Mouse (Mus musculus): Measurements from ENCODE around the gene Zfp13.

The Zfp13 gene

GRCm38 (mm10) chr17:23592208-23592925 is 6.9 kb downstream of the Zfp13 start:
- DNase-seq (ENCODE audit: low spot score), result peak; percentile 99

GRCm38 (mm10) chr17:23587253-23587652 is 12.0 kb downstream of the Zfp13 start:
- no peak for DNase-seq (ENCODE audit: low spot score)

DNA sequence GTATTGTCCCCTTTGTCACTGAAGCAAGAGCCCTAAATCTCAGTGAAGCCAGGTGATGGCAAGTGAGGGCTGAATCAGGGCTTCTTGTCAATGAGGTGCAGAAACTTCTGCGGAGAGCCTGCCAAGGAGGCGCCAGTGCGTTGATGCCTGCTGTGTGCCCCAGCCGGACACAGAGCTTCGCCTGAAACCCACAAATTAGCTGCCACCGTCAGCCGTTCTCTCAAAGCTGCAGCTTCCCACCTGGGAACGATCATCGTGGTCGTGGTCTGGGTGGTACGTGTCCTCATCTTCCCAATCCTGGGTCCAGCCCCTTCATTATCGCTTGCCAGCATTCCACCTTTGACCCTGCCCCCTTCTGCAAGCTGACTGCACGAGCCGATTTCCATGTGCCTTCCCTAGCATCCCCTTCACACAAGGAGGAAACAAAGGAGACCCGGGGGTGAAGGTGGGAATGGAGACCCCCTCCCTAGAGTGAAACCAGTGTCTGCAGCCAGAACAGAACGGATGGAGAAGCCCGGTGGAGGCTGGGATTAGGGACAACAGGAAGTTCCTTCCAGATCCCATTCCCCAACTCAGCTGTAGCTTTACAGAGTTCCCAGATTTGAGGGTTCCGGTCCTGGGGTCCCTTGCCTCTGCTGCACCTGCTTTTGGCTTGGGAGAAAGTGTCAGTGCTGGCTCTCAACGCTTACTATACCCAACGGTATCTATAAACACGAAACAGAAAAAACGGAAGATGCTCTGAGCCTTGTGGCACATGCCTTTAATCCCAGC is 13.4 kb downstream of the Zfp13 start:
- DNase-seq (ENCODE audit: low spot score), result peak; percentile 93

DNA sequence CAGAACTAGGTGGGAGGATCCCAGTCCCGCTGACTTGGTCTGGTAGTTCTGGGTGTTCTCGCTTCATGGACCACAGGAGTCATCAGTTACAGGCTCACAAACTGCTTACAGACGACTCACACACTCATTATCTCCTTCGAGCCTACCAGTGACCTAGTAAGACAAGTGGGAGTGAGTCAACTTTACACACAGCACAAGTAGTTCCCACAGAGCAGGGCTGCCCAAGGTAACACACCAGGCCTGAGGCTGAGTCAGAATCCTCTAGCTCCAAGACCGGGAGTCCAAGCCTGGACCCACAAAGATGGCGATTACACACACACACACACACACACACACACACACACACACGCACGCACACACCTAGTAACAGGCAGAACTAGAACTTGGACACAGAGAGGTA is 14.5 kb downstream of the Zfp13 start:
- DNase-seq (ENCODE audit: low spot score), result no peak

DNA sequence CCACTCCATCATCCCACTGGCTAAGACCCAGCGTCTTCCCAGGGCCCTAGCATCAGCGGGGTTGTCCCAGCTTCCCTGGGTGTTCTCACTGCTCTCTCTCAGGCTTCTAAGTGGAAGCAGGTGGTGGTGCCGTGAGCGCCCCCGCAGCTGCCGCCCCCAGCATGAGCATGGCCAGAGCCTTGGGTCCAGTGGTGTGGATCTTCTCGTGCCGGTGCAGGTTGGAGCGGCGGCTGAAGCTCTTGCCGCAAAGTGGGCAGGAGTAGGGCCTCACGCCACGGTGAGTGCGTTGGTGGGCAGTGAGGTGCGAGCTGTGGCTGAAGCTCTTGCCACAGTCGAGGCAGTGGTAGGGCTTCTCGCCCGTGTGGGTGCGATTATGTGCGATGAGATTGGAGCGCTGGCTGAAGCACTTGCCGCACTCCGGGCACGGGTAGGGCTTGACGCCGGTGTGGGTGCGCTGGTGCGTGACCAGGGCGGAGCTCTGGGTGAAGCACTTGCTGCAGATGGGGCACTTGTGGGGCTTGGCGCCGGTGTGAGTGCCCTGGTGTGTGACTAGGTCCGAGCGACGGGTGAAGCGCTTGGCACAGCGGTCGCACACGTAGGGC is 23.2 kb downstream of the Zfp13 start:
- no peak for DNase-seq (ENCODE audit: low spot score)

DNA sequence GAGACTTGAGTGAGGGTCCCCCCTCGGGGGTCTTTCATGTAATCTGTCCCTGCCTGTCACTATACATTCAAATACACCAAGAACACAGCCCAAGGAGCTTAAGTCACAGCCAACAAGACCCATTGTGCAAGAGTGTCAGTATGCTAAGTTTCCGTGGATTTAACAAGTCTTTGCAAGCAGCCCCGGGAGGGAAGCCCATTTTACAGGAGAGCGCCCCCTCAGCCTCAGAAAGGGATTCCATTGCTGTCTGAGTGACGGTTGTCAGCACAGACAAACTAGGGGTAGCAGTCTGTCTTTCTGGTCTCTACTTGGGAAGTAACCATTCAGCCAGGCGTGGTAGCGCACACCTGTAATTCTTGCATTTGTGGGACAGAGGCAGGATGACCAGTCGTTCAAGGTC is 25.2 kb downstream of the Zfp13 start:
- DNase-seq (ENCODE audit: low spot score), result no peak

- no peak for DNase-seq (ENCODE audit: low spot score)
Measured at GRCm38 (mm10) chr17:23572059-23572458, 27.2 kb downstream of the Zfp13 start.

GRCm38 (mm10) chr17:23571084-23571483 is 28.2 kb downstream of the Zfp13 start:
- peak; percentile 35 for DNase-seq (ENCODE audit: low spot score)

- peak; percentile 53 for DNase-seq (ENCODE audit: low spot score)
Measured at GRCm38 (mm10) chr17:23570017-23570416, 29.3 kb downstream of the Zfp13 start.

DNA sequence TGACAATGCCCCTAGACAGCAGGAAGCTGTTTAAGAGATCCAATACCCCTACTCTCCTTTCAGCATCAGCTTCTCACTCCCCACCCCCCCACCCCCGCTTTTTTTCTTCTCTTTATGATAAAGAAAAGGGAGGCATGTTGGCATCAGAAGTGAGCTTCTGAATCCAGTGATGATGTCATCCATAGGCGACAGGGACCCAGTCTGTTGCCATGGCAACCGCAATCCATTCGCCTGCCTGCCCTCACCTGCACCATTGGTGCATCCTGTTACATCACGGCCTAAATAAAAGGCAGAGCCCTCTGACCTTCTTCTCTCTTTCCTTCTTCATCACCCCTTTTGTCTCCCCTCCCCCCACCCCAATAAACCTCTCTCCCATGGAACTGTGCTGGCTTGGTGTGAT is 30.9 kb downstream of the Zfp13 start:
- peak; percentile 35 for DNase-seq (ENCODE audit: low spot score)

- no peak for DNase-seq (ENCODE audit: low spot score)
Measured at GRCm38 (mm10) chr17:23566787-23567186, 32.5 kb downstream of the Zfp13 start.

DNA sequence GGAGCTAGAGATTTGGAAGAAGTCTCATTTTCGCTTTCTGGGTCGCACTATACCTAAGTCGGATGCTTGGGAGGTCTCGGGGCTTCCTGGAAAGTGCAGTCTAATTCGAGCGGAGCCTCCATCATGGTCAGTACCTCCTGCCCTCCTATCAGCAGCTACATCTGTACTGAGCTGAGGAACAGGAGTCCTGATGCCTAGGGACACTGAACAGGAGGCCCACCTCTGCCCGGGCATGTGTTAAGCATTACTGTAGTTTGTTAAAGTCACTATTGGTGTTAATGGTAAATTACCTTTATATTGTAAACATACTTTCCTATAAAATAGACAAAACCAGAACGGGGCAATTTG is 34.9 kb downstream of the Zfp13 start:
- DNase-seq (ENCODE audit: low spot score), result no peak

GRCm38 (mm10) chr17:23563595-23564367 is 35.5 kb downstream of the Zfp13 start, which contains the start of gene Zfp213:
Zfp213 (minus strand) TSS chr17:23564238.
- DNase-seq (ENCODE audit: low spot score), result peak; percentile 97

- DNase-seq (ENCODE audit: low spot score), result peak; percentile 74
Measured at GRCm38 (mm10) chr17:23559767-23560166, 39.5 kb downstream of the Zfp13 start.

GRCm38 (mm10) chr17:23555243-23555916 is 43.9 kb downstream of the Zfp13 start:
- DNase-seq (ENCODE audit: low spot score), result no peak

GRCm38 (mm10) chr17:23554321-23554720 is 45.0 kb downstream of the Zfp13 start:
- DNase-seq (ENCODE audit: low spot score), result no peak

- no peak for DNase-seq (ENCODE audit: low spot score)
Measured at GRCm38 (mm10) chr17:23553634-23554120, 45.6 kb downstream of the Zfp13 start.

DNA sequence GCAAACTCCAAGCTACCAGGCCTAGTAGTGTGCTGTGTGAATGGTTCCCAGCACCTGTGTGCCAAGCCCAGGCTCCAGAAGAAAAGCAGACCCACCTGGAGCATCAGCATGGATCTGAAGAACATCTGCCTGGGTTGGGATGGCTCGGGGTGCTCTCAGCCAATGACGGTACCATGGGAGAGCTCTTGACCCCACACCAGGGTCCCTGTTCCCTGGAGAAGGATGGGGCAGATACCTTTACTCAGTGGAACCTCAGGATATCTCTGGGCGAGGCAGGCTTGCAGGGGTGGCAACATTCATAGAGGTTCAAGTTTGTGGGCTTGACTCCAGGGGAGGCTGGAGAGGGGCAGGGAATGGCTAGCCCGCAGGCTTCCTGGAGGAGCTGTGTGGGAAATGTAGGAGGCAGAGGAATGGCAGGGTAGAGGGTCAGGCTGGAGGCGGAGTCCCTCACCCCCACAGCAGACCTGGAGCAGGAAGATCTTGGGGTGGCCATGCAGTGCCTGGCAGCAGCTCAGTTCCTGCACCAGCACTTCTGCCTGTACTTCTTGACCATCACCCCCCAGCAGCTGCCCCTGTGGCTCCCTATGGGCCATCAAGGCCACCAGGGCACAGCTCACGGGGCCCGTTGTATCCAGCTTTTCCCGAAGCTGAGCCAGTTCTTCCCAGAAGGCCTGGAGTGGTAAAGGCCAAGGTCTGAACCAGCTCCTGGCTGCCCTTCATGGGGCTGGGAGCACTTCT is 46.2 kb downstream of the Zfp13 start:
- DNase-seq (ENCODE audit: low spot score), result no peak

DNA sequence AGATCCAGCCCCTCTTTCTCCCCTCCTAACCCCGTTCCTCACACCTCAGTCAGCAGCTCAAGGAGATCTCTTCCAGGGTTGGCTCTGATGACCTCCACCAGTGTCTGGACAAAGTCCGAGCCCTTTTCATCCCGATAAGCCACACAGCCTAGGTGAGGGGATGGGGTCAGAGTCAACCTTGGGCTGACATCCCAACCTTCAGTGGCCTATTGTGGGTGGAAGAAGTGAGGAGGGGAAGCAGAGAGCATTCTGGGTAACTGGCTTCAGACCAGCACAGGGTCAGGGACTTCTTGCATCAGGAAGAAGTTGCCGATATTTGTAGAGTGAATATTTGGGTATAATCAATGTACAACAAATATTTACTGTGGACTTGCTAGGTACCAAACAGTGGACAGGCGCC is 47.3 kb downstream of the Zfp13 start:
- DNase-seq (ENCODE audit: low spot score), result no peak

GRCm38 (mm10) chr17:23551416-23551815 is 47.9 kb downstream of the Zfp13 start:
- no peak for DNase-seq (ENCODE audit: low spot score)

GRCm38 (mm10) chr17:23550856-23551255 is 48.4 kb downstream of the Zfp13 start:
- DNase-seq (ENCODE audit: low spot score), result no peak

All from retina, embryonic 14.5 days (tissue).